Mouse (Mus musculus) frontal cortex, postnatal 36 days (tissue): ENCODE measurements at regions not wholly inside any gene's neighbourhood (a gene's known extent, or its start where the extent isn't known, plus 50 kb on each side); places are given as distances from the start of the nearest gene placed in this dataset.

Experiments used
- DNase-seq, 2 experiments: peaks; one replicate each; pipeline ENCODE4 v3.0.0; 2022; ENCODE audit warnings: low spot score in 2 of 2

- DNase-seq = peak in 1 of 2 experiments; percentile 36
These were observed 54.9 kb upstream of the Chst1 start for GRCm38 (mm10) chr2:92544364-92545151.

- no peak for DNase-seq
These were observed 58.7 kb upstream of the Chst1 start for GRCm38 (mm10) chr2:92540841-92541240.

- no peak for DNase-seq
These were observed 67.5 kb upstream of the Chst1 start for GRCm38 (mm10) chr2:92531996-92532395.

GRCm38 (mm10) chr2:92530677-92531076 lies 68.8 kb upstream of the Chst1 start:
- DNase-seq = peak in 1 of 2 experiments; percentile 57

- peak; percentile 56 to 59 for DNase-seq
These were observed 69.5 kb upstream of the Slc35c1 start for GRCm38 (mm10) chr2:92529670-92530322.

- DNase-seq = peak; percentile 83 to 91
These were observed 68.8 kb upstream of the Slc35c1 start for GRCm38 (mm10) chr2:92529071-92529641.

GRCm38 (mm10) chr2:92528119-92528830 lies 67.9 kb upstream of the Slc35c1 start:
- no peak for DNase-seq

- no peak for DNase-seq
These were observed 66.5 kb upstream of the Slc35c1 start for GRCm38 (mm10) chr2:92526676-92527395.

- no peak for DNase-seq
These were observed 65.3 kb upstream of the Slc35c1 start for GRCm38 (mm10) chr2:92525628-92526027.

- no peak for DNase-seq
These were observed 64.8 kb upstream of the Slc35c1 start for GRCm38 (mm10) chr2:92525062-92525623.

- no peak for DNase-seq
These were observed 64.1 kb upstream of the Slc35c1 start for GRCm38 (mm10) chr2:92524346-92524905.

- no peak for DNase-seq
These were observed 63.1 kb upstream of the Slc35c1 start for GRCm38 (mm10) chr2:92523321-92523895.

GRCm38 (mm10) chr2:92521527-92521926 lies 61.2 kb upstream of the Slc35c1 start:
- no peak for DNase-seq

GRCm38 (mm10) chr2:92519396-92519795 lies 59.1 kb upstream of the Slc35c1 start:
- no peak for DNase-seq

- no peak for DNase-seq
These were observed 58.6 kb upstream of the Slc35c1 start for GRCm38 (mm10) chr2:92518891-92519290.

- no peak for DNase-seq
These were observed 54.6 kb upstream of the Slc35c1 start for GRCm38 (mm10) chr2:92514961-92515360.

- DNase-seq = no peak
These were observed 51.7 kb upstream of the Slc35c1 start for GRCm38 (mm10) chr2:92511771-92512744.
